Mouse (Mus musculus): ENCODE results near the gene Tmem184a. TPM values are rescaled to one million over a fixed set of nuclear protein-coding genes. Genes with fewer than 3 reads are reported as not detected.

Tmem184a gene
- total RNA-seq (2023), result under 1 TPM; 0.09 to 0.15 TPM

GRCm38 (mm10) chr5:139819538-139820181 lies at the start of gene Tmem184a:
Gene Tmem184a (minus strand): TSS chr5:139819917.

GRCm38 (mm10) chr5:139826357-139827055 lies 6.8 kb upstream of the Tmem184a start, which contains the start of the genes Gm26938 and Psmg3:
Gene Gm26938 (minus strand): TSS chr5:139826407.
Gene Psmg3 (minus strand): TSS chr5:139826885.

GRCm38 (mm10) chr5:139791227-139792158 lies 28.2 kb downstream of the Tmem184a start, which contains the start of gene Mafk:
Gene Mafk (plus strand): TSS chr5:139791513.

GRCm38 (mm10) chr5:139775216-139775926 lies 44.3 kb downstream of the Tmem184a start, which contains the start of gene Ints1:
Gene Ints1 (minus strand): TSS chr5:139775674.

Other genes starting within 250 kb of the Tmem184a start
- 10 to 100 TPM in 1 of 2 experiments, 1 to 10 TPM in 1; 9.4 to 13.1 TPM for gene Micall2, start 83.6 kb downstream of the Tmem184a start, total RNA-seq (2023)
- 10 to 100 TPM; 44.4 to 46.7 TPM for gene Ints1, start 44.2 kb downstream of the Tmem184a start, total RNA-seq (2023)
- 100 to 1,000 TPM in 1 of 2 experiments, 10 to 100 TPM in 1; 87.5 to 107 TPM for gene Mafk, start 28.4 kb downstream of the Tmem184a start, total RNA-seq (2023)
- not detected for gene Gm26938, start 6.5 kb upstream of the Tmem184a start, total RNA-seq (2023)
- 10 to 100 TPM; 10.6 to 13.6 TPM for gene Psmg3, start 7.0 kb upstream of the Tmem184a start, total RNA-seq (2023)
- gene Elfn1, start 88.0 kb upstream of the Tmem184a start, total RNA-seq (2023), result not detected